Comparison of ENCODE assay signal across 26 mouse cellular contexts in the genomic region with DNA sequence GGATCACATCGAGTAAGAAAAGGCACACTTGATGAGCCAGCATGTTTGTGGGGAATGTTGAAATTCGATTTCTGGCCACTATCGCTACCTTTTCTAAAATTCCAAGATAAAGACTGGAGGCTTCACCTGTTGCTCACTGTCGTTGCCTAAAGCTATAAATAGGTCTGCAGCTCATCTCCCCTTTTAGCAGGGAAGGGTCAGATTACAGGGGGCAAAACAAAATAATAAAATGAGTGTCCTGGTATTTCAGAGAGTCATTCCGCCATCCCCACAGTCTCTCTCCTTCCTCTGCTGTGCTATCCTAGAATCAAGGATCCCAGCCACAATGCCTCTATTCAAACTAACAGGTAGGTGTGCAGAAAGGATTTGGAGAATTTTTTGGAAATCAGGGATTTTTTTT. TPM values are rescaled to one million over a fixed set of nuclear protein-coding genes. Genes with fewer than 3 reads are reported as not detected.
A peak's percentile ranks its signal among the peaks of the same experiment; 100 is the strongest.
DNase-seq lines count a peak whose midpoint lies in the region; ATAC-seq lines count a peak whose summit lies in the region.
"Had no signal": no experiment of that assay in that cellular context is flagged by ENCODE, and none has a peak within 500 bp of the region (broad histone marks: within the 10 kb centered on the region; RNA-seq: fewer than 3 reads in every experiment).

A gene (plus strand): TSS at position 244 of the 400 bp plus-strand sequence.

- H3K27me3 ChIP-seq in embryonic facial prominence, embryonic 14.5 days (replicated peaks; ENCODE audit: control insufficient read depth, insufficient read depth, low read length): no peaks in the 10 kb centered on the region
- H3K27me3 ChIP-seq in embryonic facial prominence, embryonic 10.5 days (replicated peaks; ENCODE audit: low read depth, poor library complexity, severe bottlenecking): no peaks in the 10 kb centered on the region
- H3K27me3 ChIP-seq: embryonic facial prominence, embryonic 15.5 days; heart, embryonic 12.5 days; Patski had no signal

- H3K27ac ChIP-seq in embryonic facial prominence, embryonic 14.5 days (replicated peaks; ENCODE audit: low read depth, low read length): no peak within 1 kb of the TSS
- H3K27ac ChIP-seq in embryonic facial prominence, embryonic 10.5 days (replicated peaks): no peak within 1 kb of the TSS
- H3K27ac ChIP-seq: embryonic facial prominence, embryonic 15.5 days; forebrain, embryonic 10.5 days; hindbrain, embryonic 10.5 days; hindbrain, embryonic 14.5 days had no signal

- H3K4me1 ChIP-seq in embryonic facial prominence, embryonic 14.5 days (ENCODE audit: control insufficient read depth, insufficient read depth, low read length): no peaks in the 10 kb centered on the region
- H3K4me1 ChIP-seq in embryonic facial prominence, embryonic 10.5 days: no peaks in the 10 kb centered on the region
- H3K4me1 ChIP-seq: embryonic facial prominence, embryonic 15.5 days; forebrain, embryonic 10.5 days; hindbrain, embryonic 10.5 days had no signal

- H3K4me3 ChIP-seq in embryonic facial prominence, embryonic 14.5 days (ENCODE audit: low read depth, low read length): no peak within 1 kb of the TSS
- H3K4me3 ChIP-seq in embryonic facial prominence, embryonic 10.5 days: no peak within 1 kb of the TSS
- H3K4me3 ChIP-seq: embryonic facial prominence, embryonic 15.5 days; erythroblast, embryonic 14.5 days; forebrain, embryonic 10.5 days; heart, embryonic 12.5 days; hindbrain, embryonic 10.5 days had no signal

- H3K36me3 ChIP-seq in embryonic facial prominence, embryonic 14.5 days (ENCODE audit: control insufficient read depth, insufficient read depth, low read length): peaks cover 3% of the 10 kb centered on the region; the same call in 1 of the 2 replicates
- H3K36me3 ChIP-seq in embryonic facial prominence, embryonic 10.5 days (replicated peaks): peaks cover 20% of the 10 kb centered on the region

- H3K9me3 ChIP-seq in embryonic facial prominence, embryonic 14.5 days (ENCODE audit: control insufficient read depth, low read length): no peaks in the 10 kb centered on the region
- H3K9me3 ChIP-seq in embryonic facial prominence, embryonic 10.5 days: no peaks in the 10 kb centered on the region
- H3K9me3 ChIP-seq: embryonic facial prominence, embryonic 15.5 days; forebrain, embryonic 10.5 days; heart, embryonic 12.5 days; hindbrain, embryonic 10.5 days had no signal

- H3K9ac ChIP-seq in embryonic facial prominence, embryonic 14.5 days (ENCODE audit: low read depth, low read length): no peak within 1 kb of the TSS
- H3K9ac ChIP-seq: embryonic facial prominence, embryonic 15.5 days; heart, embryonic 12.5 days; hindbrain, embryonic 14.5 days had no signal

- DNase-seq in embryonic facial prominence, embryonic 14.5 days (ENCODE audit: low spot score): no peak
- DNase-seq in embryonic facial prominence, embryonic 10.5 days (ENCODE audit: low spot score): no peak
- no peak for DNase-seq in thymus, postnatal 0 days (ENCODE audit: low spot score)
- no peak for DNase-seq in thymus, postnatal 14 days
- no peak for DNase-seq in gastrocnemius, postnatal 25 days
- DNase-seq in skeletal muscle tissue, adult 2 months (ENCODE audit: low read depth, low spot score): peak; percentile 70
- no peak for DNase-seq in kidney, postnatal 25 days
- DNase-seq in testis, postnatal 10 days (ENCODE audit: low spot score): no peak
- DNase-seq: adrenal gland, adult 2 months; adrenal gland, postnatal 25 days; B cell, adult 2 months; cerebellum, adult 18-20 months; cerebellum, adult 9-11 months; cerebellum, postnatal 36 days had no signal

- no peak within 1 kb of the TSS for H3K4me2 ChIP-seq in embryonic facial prominence, embryonic 14.5 days (ENCODE audit: low read depth, low read length)
- H3K4me2 ChIP-seq: embryonic facial prominence, embryonic 15.5 days; heart, embryonic 12.5 days; hindbrain, embryonic 14.5 days had no signal

- 61% methylated on average over 5 of the region's 5 CpGs for WGBS in embryonic facial prominence, embryonic 14.5 days
- WGBS in embryonic facial prominence, embryonic 10.5 days: 68% methylated on average over 5 of the region's 5 CpGs

- no peak for ATAC-seq in embryonic facial prominence, embryonic 14.5 days (ENCODE audit: low read depth)
- ATAC-seq: CD4-positive, CD25-positive, alpha-beta regulatory T cell, adult 4 months; forebrain, embryonic 14.5 days; intestine, embryonic 16.5 days; Patski had no signal

RNA-seq across cellular contexts. Expression of the gene that starts here (rescaled TPM):
- polyA plus RNA-seq in embryonic facial prominence, embryonic 14.5 days (2014; fragmentation: Nextera tagmentation; extraction: Ambion mirVana): 14.4 and 23.9 TPM in 2 replicates
- not detected in 2 replicates for polyA plus RNA-seq in embryonic facial prominence, embryonic 10.5 days (2016; fragmentation: Nextera tagmentation; extraction: Ambion mirVana)
- polyA plus RNA-seq in thymus, postnatal 0 days (2015; fragmentation: Nextera tagmentation; extraction: Ambion mirVana): 20.8 and 22.8 TPM in 2 replicates
- total RNA-seq in gastrocnemius, postnatal 25 days (2021): 1,000 to 10,000 TPM in 1 of 2 experiments, 100 to 1,000 TPM in 1; 892 to 1,174 TPM
- total RNA-seq: adrenal gland, adult 2 months; adrenal gland, postnatal 25 days; granulocyte monocyte progenitor cell, adult 5-6 weeks; heart, postnatal 25 days had no signal
- polyA plus RNA-seq: adrenal gland, adult 2 months; erythroblast, embryonic 14.5 days; forebrain, embryonic 10.5 days; forebrain, embryonic 14.5 days; heart, embryonic 12.5 days; hindbrain, embryonic 14.5 days; intestine, embryonic 16.5 days had no signal

Comparison
In these comparisons a context has a peak if more than half of its experiments do, and no peak if none do; other contexts are left out.
1. RNA of the gene that starts here (polyA plus RNA-seq): 14.4 to 23.9 TPM in embryonic facial prominence, embryonic 14.5 days and 20.8 to 22.8 TPM in thymus, postnatal 0 days; not detected in embryonic facial prominence, embryonic 10.5 days; every median in the first group is over 10 times any median in the second.